Mouse (Mus musculus): Measurements from ENCODE around the gene Sap30. TPM values are rescaled to one million over a fixed set of nuclear protein-coding genes. Genes with fewer than 3 reads are reported as not detected.

The Sap30 gene
- polyA plus RNA-seq, 1 experiment = 17.9 TPM

- no peak for TF ChIP-seq CTCF (IDR thresholded peaks at IDR 0.05; ENCODE audit: extremely low read depth, insufficient read length, insufficient replicate concordance, low read depth, low read length)
- no peak for TF ChIP-seq POLR2A (IDR thresholded peaks at IDR 0.05; ENCODE audit: low read depth, low read length)
- H3K4me1 ChIP-seq (ENCODE audit: control insufficient read depth, insufficient read depth, insufficient read length, low read length) = no peaks in the 10 kb centered on the region
- no peaks in the 10 kb centered on the region for H3K36me3 ChIP-seq (ENCODE audit: control insufficient read depth, insufficient read depth, low read length)
- H3K27ac ChIP-seq (ENCODE audit: insufficient read depth, low read depth, low read length) = no peak overlapping the region
- no peaks in the 10 kb centered on the region for H3K27me3 ChIP-seq (ENCODE audit: control insufficient read depth, insufficient read depth, low read length)
- no peak overlapping the region for H3K4me3 ChIP-seq (ENCODE audit: low read depth, low read length)
- 63% methylated on average over 4 of the region's 4 CpGs for WGBS
Measured at GRCm38 (mm10) chr8:57441131-57441530, 46.5 kb downstream of the Sap30 start.

- Histone ChIP-seq H3K27me3 (ENCODE audit: control insufficient read depth, insufficient read depth, low read length) (no peaks in the 10 kb centered on the region), H3K4me1 (ENCODE audit: control insufficient read depth, insufficient read depth, insufficient read length, low read length) (no peaks in the 10 kb centered on the region), H3K36me3 (ENCODE audit: control insufficient read depth, insufficient read depth, low read length) (no peaks in the 10 kb centered on the region), H3K4me3 (ENCODE audit: low read depth, low read length) (no peak overlapping the region), H3K27ac (ENCODE audit: insufficient read depth, low read depth, low read length) (no peak overlapping the region)
- WGBS = 87% methylated on average over 9 of the region's 9 CpGs
- TF ChIP-seq POLR2A (IDR thresholded peaks at IDR 0.05; ENCODE audit: low read depth, low read length) (no peak), CTCF (IDR thresholded peaks at IDR 0.05; ENCODE audit: extremely low read depth, insufficient read length, insufficient replicate concordance, low read depth, low read length) (no peak)
Measured at GRCm38 (mm10) chr8:57436437-57436796, 51.2 kb downstream of the Sap30 start.

GRCm38 (mm10) chr8:57435768-57436436, 51.8 kb downstream of the Sap30 start:
- WGBS = 50% methylated on average over 18 of the region's 18 CpGs

GRCm38 (mm10) chr8:57432802-57433201, 54.9 kb downstream of the Sap30 start:
- TF ChIP-seq POLR2A (IDR thresholded peaks at IDR 0.05; ENCODE audit: low read depth, low read length) = no peak
- no peak for TF ChIP-seq CTCF (IDR thresholded peaks at IDR 0.05; ENCODE audit: extremely low read depth, insufficient read length, insufficient replicate concordance, low read depth, low read length)
- Histone ChIP-seq H3K27ac (ENCODE audit: insufficient read depth, low read depth, low read length) (no peak overlapping the region), H3K36me3 (ENCODE audit: control insufficient read depth, insufficient read depth, low read length) (no peaks in the 10 kb centered on the region), H3K27me3 (ENCODE audit: control insufficient read depth, insufficient read depth, low read length) (no peaks in the 10 kb centered on the region), H3K4me1 (ENCODE audit: control insufficient read depth, insufficient read depth, insufficient read length, low read length) (no peaks in the 10 kb centered on the region), H3K4me3 (ENCODE audit: low read depth, low read length) (no peak overlapping the region)
- WGBS = 77% methylated on average over 5 of the region's 5 CpGs

More at GRCm38 (mm10) chr8:57435768-57436436, 51.8 kb downstream of the Sap30 start:
- no peak overlapping the region for H3K4me3 ChIP-seq (ENCODE audit: low read depth, low read length)
- no peak for TF ChIP-seq POLR2A (IDR thresholded peaks at IDR 0.05; ENCODE audit: low read depth, low read length)
- no peak for TF ChIP-seq CTCF (IDR thresholded peaks at IDR 0.05; ENCODE audit: extremely low read depth, insufficient read length, insufficient replicate concordance, low read depth, low read length)
- H3K27ac ChIP-seq (ENCODE audit: insufficient read depth, low read depth, low read length) = no peak overlapping the region
- no peaks in the 10 kb centered on the region for H3K4me1 ChIP-seq (ENCODE audit: control insufficient read depth, insufficient read depth, insufficient read length, low read length)
- no peaks in the 10 kb centered on the region for H3K27me3 ChIP-seq (ENCODE audit: control insufficient read depth, insufficient read depth, low read length)
- H3K36me3 ChIP-seq (ENCODE audit: control insufficient read depth, insufficient read depth, low read length) = no peaks in the 10 kb centered on the region

Other genes with a start within 250 kb of the Sap30 start
- gene Hand2, start 166.9 kb downstream of the Sap30 start, polyA plus RNA-seq (2012; rRNA removed) = 5.5 and 6.5 TPM in 2 replicates
- not detected in 2 replicates for gene Scrg1, start 31.9 kb downstream of the Sap30 start, polyA plus RNA-seq (2012; rRNA removed)
- gene Hmgb2, start 24.0 kb upstream of the Sap30 start, polyA plus RNA-seq (2012; rRNA removed) = 3.7 and 7.9 TPM in 2 replicates
- gene Galnt7, start 165.2 kb upstream of the Sap30 start, polyA plus RNA-seq (2012; rRNA removed) = 2.2 and 3.7 TPM in 2 replicates